Mouse (Mus musculus) liver, embryonic 16.5 days (tissue): Measurements from ENCODE around the gene Sec24c. TPM values are rescaled to one million over a fixed set of nuclear protein-coding genes. Genes with fewer than 3 reads are reported as not detected.

Experiments used
- ATAC-seq: fragments of 200-750 bp; cut with Nextera tagmentation; 2 replicates; pipeline ENCODE4 v1.8.0; 2017; ENCODE audit warnings: low read depth, mild to moderate bottlenecking, moderate number of reproducible peaks, moderate library complexity
- H3K27ac ChIP-seq: fragments of 300-500 bp; sonication (generic); 2 replicates; pipeline ENCODE4 v1.5.1; 2014; ENCODE audit warnings: mild to moderate bottlenecking, low read length
- H3K27me3 ChIP-seq: fragments of 300-500 bp; sonication (generic); 2 replicates; pipeline ENCODE4 v1.6.1; 2014; ENCODE audit warnings: low read depth, low read length, mixed read lengths; ENCODE audit not compliant: control insufficient read depth, insufficient read depth
- H3K36me3 ChIP-seq: fragments of 300-500 bp; sonication (generic); 2 replicates; pipeline ENCODE4 v1.6.1; 2014; ENCODE audit warnings: mild to moderate bottlenecking; ENCODE audit not compliant: control insufficient read depth, insufficient read depth
- H3K4me1 ChIP-seq: fragments of 300-500 bp; sonication (generic); 2 replicates; pipeline ENCODE4 v1.6.1; 2014; ENCODE audit warnings: low read depth, low read length, mixed read lengths; ENCODE audit not compliant: control insufficient read depth
- H3K4me2 ChIP-seq: fragments of 300-500 bp; sonication (generic); 2 replicates; pipeline ENCODE4 v1.6.1; 2014; ENCODE audit warnings: low read depth, low read length, mixed read lengths
- H3K4me3 ChIP-seq: fragments of 300-500 bp; sonication (generic); 2 replicates; pipeline ENCODE4 v1.5.1; 2014; ENCODE audit warnings: low read depth, mild to moderate bottlenecking, low read length
- H3K9ac ChIP-seq: fragments of 300-500 bp; sonication (generic); 2 replicates; pipeline ENCODE4 v1.6.1; 2014; ENCODE audit warnings: low read depth, low read length
- H3K9me3 ChIP-seq: fragments of 300-500 bp; sonication (generic); replicated peaks from 2 replicates; pipeline ENCODE4 v1.6.1; 2016; ENCODE audit warnings: low read length; ENCODE audit not compliant: control insufficient read depth
- WGBS: fragments of 180-500 bp; shearing (Covaris S2); extraction: QIAGEN DNeasy Blood & Tissue Kit; methylation state at CpG from one replicate; pipeline ENCODE4 v1.1.7; 2014; ENCODE audit not compliant: insufficient replicate concordance; 5-methylcytosine and 5-hydroxymethylcytosine counted together
- polyA plus RNA-seq: library from polyadenylated mRNA; unstranded; fragments of >200 nt; fragmentation: Nextera tagmentation; extraction: Ambion mirVana; gene quantifications from 2 replicates; pipeline ENCODE4 v1.2.1, GENCODE M21; 2015

Sec24c gene
- polyA plus RNA-seq, 1 experiment from 2014 or later = 46.0 TPM

DNA sequence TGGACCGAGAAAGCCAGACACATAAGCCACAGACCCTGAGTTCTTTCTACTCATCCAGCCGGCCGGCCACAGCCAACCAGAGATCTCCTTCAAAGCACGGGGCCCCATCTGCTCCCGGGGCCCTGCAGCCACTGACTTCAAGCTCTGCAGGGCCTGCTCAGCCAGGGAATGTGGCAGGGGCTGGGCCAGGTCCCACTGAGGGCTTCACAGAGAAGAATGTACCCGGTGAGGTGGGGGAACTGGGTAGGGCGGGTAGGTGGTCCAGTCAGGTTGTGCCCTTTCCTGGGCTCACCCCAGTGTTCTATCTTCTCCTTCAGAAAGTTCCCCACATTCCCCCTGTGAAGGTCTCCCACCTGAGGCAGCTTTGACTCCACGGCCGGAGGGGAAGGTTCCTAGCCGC, 44.3 kb downstream of the Sec24c start:
- no peak for ATAC-seq
- no peak overlapping the region for H3K4me2 ChIP-seq
- no peak overlapping the region for H3K9ac ChIP-seq
- 78% methylated on average over 10 of the region's 10 CpGs for WGBS
- peaks cover 3% of the 10 kb centered on the region; the same call in 1 of the 2 replicates for H3K4me1 ChIP-seq
- peaks cover 41% of the 10 kb centered on the region for H3K36me3 ChIP-seq
- no peaks in the 10 kb centered on the region for H3K9me3 ChIP-seq
- no peaks in the 10 kb centered on the region for H3K27me3 ChIP-seq
- no peak overlapping the region for H3K27ac ChIP-seq
- H3K4me3 ChIP-seq = no peak overlapping the region

DNA sequence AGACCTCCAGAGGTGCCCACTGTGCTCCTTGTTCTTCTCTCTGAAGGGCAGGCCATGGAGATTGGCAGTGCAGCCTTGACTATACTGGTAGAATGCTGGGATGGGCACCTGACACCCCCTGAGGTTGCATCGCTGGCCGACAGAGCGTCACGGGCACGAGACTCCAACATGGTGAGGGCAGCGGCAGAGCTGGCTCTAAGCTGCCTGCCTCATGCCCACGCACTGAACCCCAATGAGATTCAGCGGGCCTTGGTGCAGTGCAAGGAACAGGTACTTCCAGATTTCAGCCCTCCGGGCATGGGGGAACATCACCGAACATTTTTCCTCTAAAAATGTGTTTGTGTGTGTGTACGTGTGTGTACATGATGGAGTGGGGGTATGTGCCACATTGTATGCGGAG, 45.7 kb downstream of the Sec24c start:
- Histone ChIP-seq H3K4me2 (no peak overlapping the region), H3K9ac (no peak overlapping the region), H3K27me3 (no peaks in the 10 kb centered on the region), H3K4me1 (peaks cover 2% of the 10 kb centered on the region; the same call in 1 of the 2 replicates), H3K36me3 (peaks cover 44% of the 10 kb centered on the region), H3K27ac (no peak overlapping the region), H3K9me3 (no peaks in the 10 kb centered on the region), H3K4me3 (no peak overlapping the region)
- ATAC-seq = no peak
- 85% methylated on average over 12 of the region's 12 CpGs for WGBS

DNA sequence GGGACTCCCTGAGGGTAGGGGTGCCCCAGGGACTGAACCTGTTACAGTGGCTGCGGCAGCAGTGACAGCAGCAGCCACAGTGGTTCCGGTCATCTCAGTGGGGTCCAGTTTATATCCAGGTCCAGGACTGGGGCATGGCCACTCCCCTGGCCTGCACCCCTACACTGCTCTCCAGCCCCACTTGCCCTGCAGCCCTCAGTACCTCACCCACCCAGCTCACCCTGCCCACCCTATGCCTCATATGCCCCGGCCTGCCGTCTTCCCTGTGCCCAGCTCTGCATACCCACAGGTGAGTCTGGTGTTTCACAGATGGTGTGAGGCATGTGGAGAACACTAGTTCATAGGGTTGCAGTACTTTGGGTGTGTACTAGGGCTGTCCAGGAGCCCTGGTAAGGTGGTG, 47.3 kb downstream of the Sec24c start:
- 76% methylated on average over 4 of the region's 4 CpGs for WGBS
- Histone ChIP-seq H3K36me3 (peaks cover 50% of the 10 kb centered on the region), H3K27me3 (no peaks in the 10 kb centered on the region), H3K4me1 (peaks cover 13% of the 10 kb centered on the region), H3K4me3 (no peak overlapping the region), H3K9me3 (no peaks in the 10 kb centered on the region), H3K27ac (no peak overlapping the region), H3K4me2 (no peak overlapping the region), H3K9ac (no peak overlapping the region)
- ATAC-seq = no peak

DNA sequence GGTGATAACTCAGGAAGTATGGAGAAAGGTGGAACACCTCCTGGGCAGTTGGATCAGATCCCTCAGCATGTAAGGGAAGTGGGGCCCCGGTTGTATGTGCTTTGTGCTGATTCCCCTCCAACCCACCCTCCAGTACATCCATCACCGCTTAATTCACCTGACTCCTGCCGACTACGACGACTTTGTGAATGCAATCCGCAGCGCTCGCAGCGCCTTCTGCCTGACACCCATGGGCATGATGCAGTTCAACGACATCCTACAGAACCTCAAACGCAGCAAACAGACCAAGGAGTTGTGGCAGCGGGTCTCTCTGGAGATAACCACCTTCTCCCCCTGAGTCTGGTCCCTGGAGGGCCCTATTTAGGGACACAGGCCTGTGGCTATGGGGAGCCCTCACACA, 48.9 kb downstream of the Sec24c start:
- peaks cover 13% of the 10 kb centered on the region for H3K4me1 ChIP-seq
- peaks cover 55% of the 10 kb centered on the region for H3K36me3 ChIP-seq
- no peak overlapping the region for H3K4me3 ChIP-seq
- H3K27me3 ChIP-seq = no peaks in the 10 kb centered on the region
- no peak overlapping the region for H3K27ac ChIP-seq
- no peak for ATAC-seq
- 91% methylated on average over 12 of the region's 12 CpGs for WGBS
- no peak overlapping the region for H3K9ac ChIP-seq
- H3K4me2 ChIP-seq = no peak overlapping the region
- no peaks in the 10 kb centered on the region for H3K9me3 ChIP-seq

DNA sequence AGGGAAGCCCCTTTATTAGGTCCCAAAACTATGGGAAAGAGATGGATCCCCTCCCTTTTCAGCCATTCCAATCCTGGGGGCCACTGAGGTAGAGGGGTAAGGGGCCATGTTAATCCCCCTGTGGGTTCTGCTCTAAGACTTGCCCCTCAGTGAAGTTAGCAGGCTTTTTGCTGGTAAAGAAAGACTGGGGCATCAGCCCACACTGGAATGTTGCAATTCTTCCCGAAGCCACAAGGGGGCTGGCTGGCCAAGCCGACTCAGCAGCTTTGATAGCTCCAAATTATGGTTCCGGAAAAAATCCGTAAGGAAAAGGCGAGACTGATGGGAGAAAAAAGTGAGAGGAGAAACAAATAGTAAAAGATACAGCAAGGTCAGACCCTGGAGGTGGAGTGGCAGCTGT, 49.9 kb downstream of the Sec24c start:
- no peak for ATAC-seq
- Histone ChIP-seq H3K4me1 (peaks cover 13% of the 10 kb centered on the region), H3K9ac (no peak overlapping the region), H3K9me3 (no peaks in the 10 kb centered on the region), H3K36me3 (peaks cover 63% of the 10 kb centered on the region), H3K27me3 (no peaks in the 10 kb centered on the region), H3K4me2 (no peak overlapping the region), H3K27ac (no peak overlapping the region), H3K4me3 (no peak overlapping the region)
- WGBS = 33% methylated on average over 5 of the region's 5 CpGs

DNA sequence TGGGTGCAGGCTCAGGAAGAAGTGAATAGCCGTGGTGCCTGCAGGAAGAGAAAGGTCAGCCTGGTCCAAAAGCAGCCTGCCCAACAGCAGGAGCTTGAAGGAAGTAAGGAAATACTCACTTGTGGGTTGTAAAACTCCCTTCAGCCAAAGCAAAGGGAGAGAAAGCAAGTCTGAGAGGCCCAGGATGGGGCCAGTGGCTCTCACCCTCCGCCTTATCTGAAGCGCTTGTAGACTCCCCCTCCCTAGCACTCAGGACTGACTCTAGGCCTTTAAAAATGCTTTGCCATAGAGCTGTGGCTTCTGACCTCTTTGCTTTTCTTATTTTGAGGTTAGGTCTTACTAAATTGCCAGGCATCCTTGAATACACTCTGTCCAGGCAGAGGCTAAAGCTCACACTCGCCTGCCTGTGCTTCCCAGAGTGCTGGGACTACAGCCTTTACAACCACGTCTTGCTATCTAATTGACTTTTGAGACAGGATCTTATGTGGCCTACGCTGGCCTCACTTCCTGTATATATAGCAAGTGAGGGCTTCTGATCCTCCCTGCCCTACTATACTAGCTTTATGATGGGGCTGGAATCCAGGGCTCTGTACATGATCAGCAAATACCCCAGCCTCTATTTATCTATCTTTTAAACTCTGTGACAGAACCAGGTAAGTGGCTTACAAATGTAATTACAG, 51.7 kb downstream of the Sec24c start:
- peak; percentile 56 for ATAC-seq
- H3K4me1 ChIP-seq = peaks cover 13% of the 10 kb centered on the region
- no peaks in the 10 kb centered on the region for H3K9me3 ChIP-seq
- H3K9ac ChIP-seq = peak overlapping the region; percentile 38; the same call in 1 of the 2 replicates
- H3K36me3 ChIP-seq = peaks cover 67% of the 10 kb centered on the region
- no peak overlapping the region for H3K4me3 ChIP-seq
- peak overlapping the region; percentile 22 for H3K4me2 ChIP-seq
- peak overlapping the region; percentile 11 for H3K27ac ChIP-seq
- WGBS = 33% methylated on average over 6 of the region's 6 CpGs
- no peaks in the 10 kb centered on the region for H3K27me3 ChIP-seq

DNA sequence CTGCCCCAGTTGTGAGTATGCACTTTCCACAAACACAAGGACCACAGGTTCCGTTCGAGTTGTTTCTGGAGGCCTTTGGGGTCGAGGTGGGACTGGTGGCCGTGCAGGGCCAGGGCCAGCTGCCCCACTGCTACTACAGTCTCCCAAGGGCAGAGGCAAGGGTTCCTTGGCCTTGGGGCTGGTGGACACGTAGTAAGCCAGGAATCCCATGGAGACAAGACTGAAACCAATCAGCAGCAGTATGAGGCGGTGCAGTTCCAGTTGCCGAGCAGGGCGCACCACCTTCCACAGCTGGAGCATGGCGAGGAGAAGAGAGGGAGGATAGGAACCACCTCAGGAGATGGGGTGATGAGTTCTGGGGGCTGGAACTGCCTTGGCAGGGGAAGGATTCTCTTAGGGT, 55.8 kb downstream of the Sec24c start:
- Histone ChIP-seq H3K4me2 (no peak overlapping the region), H3K4me1 (peaks cover 30% of the 10 kb centered on the region), H3K9me3 (no peaks in the 10 kb centered on the region), H3K27me3 (no peaks in the 10 kb centered on the region), H3K36me3 (peaks cover 38% of the 10 kb centered on the region), H3K27ac (no peak overlapping the region), H3K4me3 (no peak overlapping the region), H3K9ac (no peak overlapping the region)
- 88% methylated on average over 9 of the region's 9 CpGs for WGBS
- no peak for ATAC-seq

DNA sequence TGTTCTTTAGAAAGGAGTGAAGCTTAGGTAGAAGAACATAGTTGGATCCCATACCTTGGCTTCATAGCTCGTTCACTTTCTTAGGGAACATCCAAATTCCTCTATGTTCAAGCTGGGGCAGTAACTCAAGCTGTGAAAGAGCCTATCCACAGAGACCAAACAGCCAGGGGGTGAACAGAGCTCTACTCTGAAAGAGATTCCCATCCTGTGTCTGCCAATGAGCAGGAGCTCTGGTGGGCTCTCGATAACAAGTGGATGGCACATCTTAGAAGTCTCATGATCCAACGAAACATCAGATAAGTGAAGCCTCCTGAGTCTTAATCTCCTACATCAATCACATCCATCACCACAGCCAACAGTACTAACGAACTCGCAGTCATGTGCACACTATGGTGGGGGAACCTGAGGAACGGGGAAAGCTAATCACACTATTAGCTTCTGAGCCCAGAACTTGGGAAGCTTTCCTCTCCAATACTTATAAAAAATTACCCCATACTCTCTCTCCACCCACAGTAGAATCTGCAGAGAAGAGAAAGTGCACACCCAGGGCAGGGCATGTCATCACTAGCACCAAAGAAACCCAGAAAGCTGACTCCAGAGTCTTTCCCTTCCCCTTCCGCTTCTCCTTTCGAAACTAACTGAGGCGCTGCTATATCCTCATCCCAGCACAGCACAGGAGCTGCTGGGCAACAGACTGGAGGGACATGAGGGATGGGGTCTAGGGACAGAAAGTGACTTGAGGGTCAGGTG, 56.9 kb downstream of the Sec24c start:
- H3K4me2 ChIP-seq = no peak overlapping the region
- no peaks in the 10 kb centered on the region for H3K27me3 ChIP-seq
- H3K27ac ChIP-seq = no peak overlapping the region
- H3K4me1 ChIP-seq = peaks cover 22% of the 10 kb centered on the region
- 75% methylated on average over 9 of the region's 9 CpGs for WGBS
- no peaks in the 10 kb centered on the region for H3K9me3 ChIP-seq
- peaks cover 33% of the 10 kb centered on the region for H3K36me3 ChIP-seq
- no peak overlapping the region for H3K9ac ChIP-seq
- H3K4me3 ChIP-seq = no peak overlapping the region
- no peak for ATAC-seq
